Mouse (Mus musculus) CH12.LX (cell line): ENCODE data around the gene Efhd1.

Experiments used
- CTCF ChIP-seq, 2 experiments: IDR thresholded peaks in 1 of 2; conservative IDR thresholded peaks in 1 of 2; 2 replicates each; pipeline ENCODE4 v1.5.1; 2011 to 2012; ENCODE audit warnings: low read depth in 2 of 2, low read length in 2 of 2, improper control_type of control experiment in 1 of 2, inconsistent platforms in 1 of 2, mild to moderate bottlenecking in 1 of 2, moderate library complexity in 1 of 2
- ELF1 ChIP-seq: IDR thresholded peaks from 2 replicates; pipeline ENCODE4 v1.6.1; 2014; ENCODE audit warnings: low read depth, mild to moderate bottlenecking, inconsistent platforms, low read length, improper control_type of control experiment
- EP300 ChIP-seq: IDR thresholded peaks from 2 replicates; pipeline ENCODE4 v1.6.1; 2011; ENCODE audit warnings: low read length, improper control_type of control experiment
- JUND ChIP-seq: conservative IDR thresholded peaks from 2 replicates; pipeline ENCODE4 v1.6.1; 2011; ENCODE audit warnings: low read depth, low read length, improper control_type of control experiment
- KAT2A ChIP-seq: IDR thresholded peaks from 2 replicates; pipeline ENCODE4 v1.6.1; 2012; ENCODE audit warnings: low read length, improper control_type of control experiment, inconsistent platforms; ENCODE audit not compliant: insufficient replicate concordance
- MAZ ChIP-seq: IDR thresholded peaks from 2 replicates; pipeline ENCODE4 v1.6.1; 2012; ENCODE audit warnings: low read depth, mild to moderate bottlenecking, inconsistent platforms, low read length, improper control_type of control experiment, moderate library complexity
- NRF1 ChIP-seq: IDR thresholded peaks from 2 replicates; pipeline ENCODE4 v1.6.1; 2014; ENCODE audit warnings: low read depth, mild to moderate bottlenecking, inconsistent platforms, low read length, improper control_type of control experiment, moderate library complexity

DNA sequence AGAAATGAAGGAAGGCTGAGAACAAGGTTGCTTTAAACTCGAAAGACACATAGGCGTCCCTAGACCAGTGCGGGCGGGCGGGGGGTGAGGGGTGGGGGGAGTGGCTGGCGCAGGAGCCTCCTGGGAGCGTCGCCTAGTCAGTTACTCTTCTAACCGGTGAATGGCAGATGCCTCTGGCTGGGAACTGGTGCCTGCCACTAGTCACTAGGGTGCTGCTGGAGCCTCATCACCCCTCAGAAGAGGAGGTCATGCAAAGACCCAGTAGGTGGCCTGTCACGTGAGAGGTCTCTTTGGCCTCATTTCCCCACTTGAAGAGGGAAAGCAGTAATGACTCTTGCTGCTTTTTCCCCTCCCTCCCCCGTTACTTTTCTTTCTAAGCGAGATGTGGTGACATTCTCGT is 1.0 kb downstream of the Efhd1 start:
- TF ChIP-seq JUND (no peak), MAZ (0 out of 2 replicates have a peak, but pooled peaks have one; percentile 19), KAT2A (no peak), CTCF (conservative IDR thresholded peaks at IDR 0.05 in 1 of 2, IDR thresholded peaks at IDR 0.05 in 1 of 2; ENCODE audit: low read depth in 2 of 2, low read length in 2 of 2) (no peak), NRF1 (no peak), EP300 (no peak), ELF1 (no peak)
